Mouse (Mus musculus): ENCODE data around the gene Meox2.
"Not testable (repeated sequence)": the region's sequence is repeated elsewhere in the genome, so short reads cannot be mapped to it uniquely, and the experiment has no call there.

The Meox2 gene

DNA sequence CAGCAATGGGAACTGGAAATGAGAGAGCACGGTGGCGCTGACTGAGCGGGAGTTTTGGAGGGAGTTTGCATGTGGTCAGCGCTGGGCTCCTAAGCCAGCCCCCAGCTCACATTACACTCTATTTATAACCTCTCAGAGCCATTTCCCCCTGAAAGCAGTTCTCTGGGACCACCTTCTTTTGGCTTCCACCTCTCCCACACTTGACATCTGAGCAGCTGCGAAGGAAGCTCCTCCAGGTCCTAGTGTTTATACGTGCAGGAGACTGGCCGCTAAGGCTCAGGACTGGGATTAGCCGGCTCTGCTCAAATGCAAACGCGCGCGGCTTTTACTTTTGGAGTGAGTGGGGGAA lies at the start of gene Meox2:
Gene Meox2 (plus strand): TSS at position 151 of the 349 bp plus-strand sequence.
- no peak for DNase-seq (ENCODE audit: low read depth, low spot score)

DNA sequence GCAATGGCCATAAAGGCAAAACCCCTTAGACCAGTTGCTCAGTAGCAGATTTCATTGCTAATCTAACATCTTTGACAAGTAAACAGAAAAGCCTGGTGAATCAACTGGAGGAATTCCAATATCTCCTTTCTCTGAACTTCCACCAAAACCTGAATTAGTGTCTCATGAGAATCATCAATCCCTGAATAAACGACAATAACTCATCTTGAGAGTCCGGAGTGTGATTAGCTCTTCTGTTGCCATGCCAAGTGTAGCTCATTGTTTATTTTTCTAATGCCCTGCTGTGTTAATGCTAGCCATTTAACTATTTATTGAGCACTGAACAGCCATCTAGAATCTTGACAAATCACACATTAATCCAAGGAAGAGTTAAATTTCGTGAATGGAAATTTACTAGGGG lies 35.7 kb upstream of the Meox2 start:
- DNase-seq (ENCODE audit: low read depth, low spot score) = no peak

DNA sequence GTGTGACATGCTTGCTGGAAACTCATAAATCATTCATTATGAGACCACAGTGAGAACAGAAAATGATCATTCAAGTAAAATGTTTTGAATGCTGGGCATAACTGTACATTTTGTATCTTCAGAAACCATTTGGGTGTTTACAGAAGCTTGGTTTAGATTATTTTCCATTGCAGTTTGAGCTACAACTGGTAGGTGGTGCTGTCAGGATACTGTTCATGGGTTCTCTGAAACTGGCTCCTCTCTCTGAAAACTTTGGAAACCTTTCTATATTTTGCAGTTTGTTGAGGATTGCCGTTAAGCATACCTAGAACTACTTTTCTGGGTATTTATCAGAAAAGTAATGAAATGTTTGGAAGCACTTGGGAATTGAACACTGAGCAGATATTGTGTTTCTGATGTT lies 31.0 kb upstream of the Meox2 start:
- no peak for DNase-seq (ENCODE audit: low read depth, low spot score)

DNA sequence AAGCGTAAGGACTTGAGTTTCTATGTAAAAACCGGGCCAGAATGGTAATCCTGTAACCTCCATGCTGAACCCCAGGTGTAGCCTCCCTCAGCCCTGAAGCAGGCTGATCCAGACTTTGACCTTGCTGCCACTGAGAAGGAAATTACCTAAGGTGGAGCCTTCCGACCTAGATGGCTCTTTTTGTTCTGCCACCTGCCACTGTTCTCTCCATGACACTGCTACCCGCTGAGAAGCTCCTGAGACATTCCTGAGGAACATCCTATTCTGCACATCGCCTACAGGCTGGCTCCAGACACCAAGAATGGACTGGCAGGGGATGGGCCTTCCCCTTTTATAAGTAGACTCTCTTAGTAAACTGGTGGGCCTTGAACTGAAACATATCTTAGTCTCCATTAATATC lies 28.3 kb upstream of the Meox2 start:
- not testable (repeated sequence) for DNase-seq (ENCODE audit: low read depth, low spot score)

DNA sequence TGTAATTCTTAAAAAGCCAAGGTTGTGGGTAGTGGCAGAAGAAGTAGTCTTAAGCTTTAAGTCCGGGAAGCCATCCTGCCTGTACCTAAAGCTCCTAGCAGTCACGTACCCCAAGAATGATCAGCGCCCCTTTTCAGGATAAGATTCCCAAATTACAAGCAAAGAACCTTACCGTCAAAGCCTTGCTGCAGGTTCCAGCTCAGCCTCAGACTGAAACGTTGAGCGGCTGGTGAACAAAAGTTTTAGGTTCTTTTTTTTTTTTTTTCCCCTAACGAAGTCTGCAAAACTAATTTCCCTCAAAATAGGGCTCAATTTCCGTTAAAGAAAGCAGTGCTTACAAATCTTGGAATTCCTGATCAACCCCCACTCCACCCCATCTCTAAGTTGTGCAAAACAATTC lies 1.8 kb upstream of the Meox2 start:
- no peak for DNase-seq (ENCODE audit: low read depth, low spot score)

DNA sequence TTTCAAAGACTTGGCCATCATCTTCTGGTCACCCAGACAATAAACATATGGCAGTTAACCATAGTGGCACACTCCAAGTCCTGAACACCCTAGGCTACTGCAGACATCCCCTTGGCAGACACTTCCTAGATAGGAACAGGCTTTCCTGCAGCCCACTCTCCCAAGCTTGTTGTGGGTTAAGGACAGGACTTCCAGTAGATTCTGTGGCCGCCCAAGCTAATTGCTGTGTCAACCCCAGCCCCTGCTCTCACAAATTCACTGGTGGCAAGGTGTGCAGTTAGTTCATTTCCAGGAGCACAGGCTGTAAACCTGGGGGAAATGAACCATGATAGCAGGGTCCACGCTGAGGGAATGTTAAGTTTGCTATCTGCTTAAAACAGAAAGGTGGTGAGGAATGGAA lies 1.2 kb upstream of the Meox2 start:
- DNase-seq (ENCODE audit: low read depth, low spot score) = no peak

DNA sequence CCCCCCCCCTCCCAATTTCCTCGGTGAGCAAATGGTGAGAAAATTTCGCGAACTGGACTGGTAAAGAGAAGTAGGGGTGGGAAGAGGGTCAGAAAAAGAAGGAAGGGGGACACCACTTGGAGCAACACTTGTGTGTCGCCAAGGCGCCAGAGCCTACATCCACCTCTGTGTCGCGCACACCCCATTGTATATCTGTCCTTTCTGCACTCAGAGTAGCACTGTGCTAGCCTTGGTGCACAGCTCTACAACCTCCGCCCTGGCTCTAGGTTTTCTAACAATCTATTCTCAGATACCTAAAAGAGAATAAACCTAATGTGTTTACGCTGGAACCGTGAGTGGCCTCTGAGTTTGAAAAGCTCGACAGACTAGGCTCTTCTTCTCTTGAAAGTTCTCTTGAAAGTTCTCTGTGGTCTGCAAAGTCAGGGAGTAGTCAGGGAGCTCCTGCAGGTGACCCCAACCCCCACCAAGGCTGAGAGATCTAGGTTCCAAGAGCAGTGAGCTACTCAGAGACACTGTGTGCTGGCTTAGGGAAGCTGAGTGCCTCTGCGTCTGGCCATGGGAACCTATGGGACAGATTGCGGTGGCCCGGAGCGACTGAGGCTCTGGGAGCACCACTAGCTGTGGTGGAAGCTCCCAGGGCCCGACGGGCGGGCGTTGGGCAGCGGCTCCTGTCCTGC lies 489 bp upstream of the Meox2 start:
- no peak for DNase-seq (ENCODE audit: low read depth, low spot score)

DNA sequence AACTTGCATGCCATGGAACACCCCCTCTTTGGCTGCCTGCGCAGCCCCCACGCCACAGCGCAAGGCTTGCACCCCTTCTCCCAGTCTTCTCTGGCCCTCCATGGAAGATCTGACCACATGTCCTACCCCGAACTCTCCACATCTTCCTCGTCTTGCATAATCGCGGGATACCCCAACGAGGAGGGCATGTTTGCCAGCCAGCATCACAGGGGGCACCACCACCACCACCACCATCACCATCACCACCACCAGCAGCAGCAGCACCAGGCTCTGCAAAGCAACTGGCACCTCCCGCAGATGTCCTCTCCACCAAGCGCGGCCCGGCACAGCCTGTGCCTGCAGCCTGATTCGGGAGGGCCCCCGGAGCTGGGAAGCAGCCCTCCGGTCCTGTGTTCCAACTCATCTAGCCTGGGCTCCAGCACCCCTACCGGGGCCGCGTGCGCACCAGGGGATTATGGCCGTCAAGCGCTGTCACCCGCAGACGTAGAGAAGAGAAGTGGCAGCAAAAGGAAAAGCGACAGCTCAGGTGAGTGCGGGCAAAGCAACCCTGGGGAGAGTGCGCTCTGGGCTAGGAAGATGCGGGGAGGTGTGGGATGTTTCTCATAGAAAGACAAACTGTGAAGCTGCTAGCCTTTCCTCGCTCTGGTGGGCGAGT lies 606 bp downstream of the Meox2 start:
- DNase-seq (ENCODE audit: low read depth, low spot score) = no peak

DNA sequence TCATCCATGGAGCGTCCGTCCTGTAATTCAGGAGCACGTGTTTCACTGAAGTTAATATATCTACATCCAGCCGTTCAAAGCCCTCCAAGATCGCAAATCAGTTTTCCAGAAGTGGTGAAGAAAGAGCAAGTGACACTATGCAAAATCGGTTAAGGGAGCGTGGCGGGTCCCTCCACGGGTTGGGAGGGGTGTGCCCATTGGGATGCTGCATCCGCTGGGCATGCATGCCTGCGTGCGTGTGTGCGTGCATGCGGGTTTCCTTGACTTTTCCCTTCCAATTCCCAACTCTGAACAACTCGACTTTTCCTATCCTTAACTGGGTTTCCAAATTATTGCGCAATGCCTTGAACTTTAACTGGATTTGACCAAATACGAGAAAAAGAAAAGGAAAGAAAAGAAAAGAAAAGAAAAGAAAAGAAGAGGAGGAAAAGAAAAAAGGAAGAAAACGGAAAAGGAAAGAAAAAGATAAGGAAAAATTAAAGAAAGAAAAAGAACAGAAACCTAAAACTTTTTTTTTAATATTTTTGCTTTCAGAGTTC lies 1.2 kb downstream of the Meox2 start:
- DNase-seq (ENCODE audit: low read depth, low spot score) = no peak

DNA sequence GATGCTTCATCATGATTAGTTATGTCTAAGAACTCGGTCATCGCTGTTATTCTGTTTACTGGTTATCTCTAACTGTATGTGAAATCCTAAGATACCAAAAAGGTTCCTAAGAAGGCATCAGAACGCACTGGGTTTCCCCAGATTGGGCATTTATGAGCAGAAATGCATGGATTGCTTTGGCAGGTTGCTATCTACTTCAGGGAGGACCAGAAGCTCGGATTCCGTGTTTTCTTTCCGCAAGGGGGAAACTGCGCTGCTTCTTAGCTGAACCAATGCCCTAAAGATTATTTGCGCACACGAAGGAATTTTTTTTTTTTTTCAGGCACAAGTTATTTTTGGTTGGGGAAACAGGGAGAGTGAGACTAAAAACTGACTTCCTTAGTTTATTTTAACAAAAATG lies 2.6 kb downstream of the Meox2 start:
- no peak for DNase-seq (ENCODE audit: low read depth, low spot score)

DNA sequence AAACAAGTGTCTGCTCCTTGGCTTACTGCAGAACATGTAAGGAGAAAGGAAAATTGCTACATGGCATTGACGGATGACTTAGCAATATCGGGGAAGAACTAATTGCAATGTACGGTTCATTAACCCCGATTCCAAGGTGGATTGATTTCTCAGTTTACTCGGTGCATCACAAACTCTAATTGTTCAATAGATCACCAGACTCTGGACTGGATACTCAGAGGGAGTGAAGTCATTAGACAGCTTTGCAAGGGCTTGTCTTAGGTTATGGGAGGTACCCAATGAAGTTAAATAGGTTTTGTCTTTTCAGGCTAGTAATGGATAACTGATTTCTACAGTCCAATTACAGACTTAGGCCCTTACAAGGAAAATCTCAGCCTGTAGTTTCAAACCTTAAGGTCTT lies 10.9 kb downstream of the Meox2 start:
- DNase-seq (ENCODE audit: low read depth, low spot score) = no peak

DNA sequence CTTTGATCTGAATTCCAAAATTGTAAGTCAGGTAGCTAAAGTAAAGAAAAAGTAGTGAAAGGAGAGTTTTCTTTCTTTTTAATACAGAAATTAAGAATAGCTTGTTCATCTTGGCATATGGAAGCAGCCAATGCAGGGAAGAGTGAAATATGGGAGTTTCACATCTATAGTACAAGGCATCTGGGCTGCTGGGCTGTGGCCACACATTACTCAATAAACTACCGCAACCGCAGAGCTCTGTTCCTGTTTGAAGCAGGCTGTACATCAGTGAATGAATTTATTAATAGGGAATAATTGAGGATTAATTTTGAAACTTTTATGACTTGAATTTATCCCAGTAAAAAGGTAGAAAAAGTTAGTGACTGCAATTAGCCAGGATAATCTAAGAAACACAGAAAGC lies 15.4 kb downstream of the Meox2 start:
- DNase-seq (ENCODE audit: low read depth, low spot score) = no peak

DNA sequence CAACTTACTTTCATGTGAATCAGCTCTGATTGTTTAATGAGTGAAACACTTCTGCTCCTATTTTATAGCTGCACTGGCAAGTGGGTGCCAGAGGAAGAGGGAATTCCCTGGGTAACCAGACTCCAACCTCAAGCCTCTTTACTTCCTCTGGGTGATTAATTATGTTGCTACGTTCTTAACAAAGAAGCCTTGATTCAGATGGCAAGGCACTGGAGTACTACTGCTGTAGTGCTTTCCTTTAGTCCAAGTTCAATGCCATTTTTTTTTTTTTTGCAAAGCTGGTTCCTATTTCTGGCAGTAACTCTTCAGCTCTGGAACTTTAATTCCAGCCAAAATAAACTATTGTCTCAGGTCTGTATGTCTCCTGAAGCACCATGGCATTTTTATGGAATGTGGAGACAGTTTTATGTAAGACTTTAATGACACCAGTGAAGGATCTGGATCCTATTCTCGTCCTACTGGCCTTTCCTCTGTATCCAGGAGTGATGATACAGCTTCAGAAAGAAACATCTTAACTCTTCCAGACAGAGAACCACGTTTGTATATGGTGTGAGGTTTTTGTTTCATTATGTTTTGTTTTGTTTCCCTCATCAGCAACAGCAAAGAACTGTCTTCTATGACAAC lies 33.9 kb downstream of the Meox2 start:
- no peak for DNase-seq (ENCODE audit: low read depth, low spot score)

DNA sequence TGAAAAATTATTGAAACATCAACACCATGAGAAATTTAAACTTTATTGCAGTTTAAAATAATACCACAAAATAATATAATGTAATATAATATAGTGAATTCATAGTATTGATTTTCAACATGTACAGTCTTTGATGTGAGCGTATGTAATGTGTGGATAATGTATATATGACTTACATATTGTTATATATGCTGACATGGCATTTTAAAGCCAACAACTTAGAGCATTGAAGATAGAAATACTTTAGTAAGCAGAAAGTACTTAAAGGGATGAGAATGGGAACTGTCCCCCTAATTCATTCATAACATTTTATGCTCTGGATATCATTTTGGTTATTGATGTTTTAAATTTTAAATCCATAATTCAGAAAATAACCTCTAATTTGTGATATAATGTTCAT lies 35.5 kb downstream of the Meox2 start:
- no peak for DNase-seq (ENCODE audit: low read depth, low spot score)

DNA sequence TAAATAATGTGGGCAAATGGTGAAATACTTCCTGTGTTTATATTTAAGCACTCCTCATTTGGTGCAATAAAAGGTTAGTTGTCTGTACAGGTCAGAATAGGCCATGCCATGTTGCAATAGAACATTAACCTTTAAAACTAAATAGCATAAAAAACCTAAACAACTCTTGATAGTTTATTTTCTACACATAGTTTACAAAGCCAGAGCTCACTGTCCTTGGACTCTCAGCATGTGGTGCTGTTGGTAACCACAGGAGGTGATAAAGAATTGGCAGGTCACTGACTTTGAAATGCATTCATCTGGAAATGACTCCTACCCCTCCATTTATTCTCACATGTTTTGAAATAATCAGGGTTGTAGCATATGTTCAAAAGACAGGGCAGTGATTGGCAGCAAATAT lies 59.4 kb downstream of the Meox2 start:
- no peak for DNase-seq (ENCODE audit: low read depth, low spot score)

DNA sequence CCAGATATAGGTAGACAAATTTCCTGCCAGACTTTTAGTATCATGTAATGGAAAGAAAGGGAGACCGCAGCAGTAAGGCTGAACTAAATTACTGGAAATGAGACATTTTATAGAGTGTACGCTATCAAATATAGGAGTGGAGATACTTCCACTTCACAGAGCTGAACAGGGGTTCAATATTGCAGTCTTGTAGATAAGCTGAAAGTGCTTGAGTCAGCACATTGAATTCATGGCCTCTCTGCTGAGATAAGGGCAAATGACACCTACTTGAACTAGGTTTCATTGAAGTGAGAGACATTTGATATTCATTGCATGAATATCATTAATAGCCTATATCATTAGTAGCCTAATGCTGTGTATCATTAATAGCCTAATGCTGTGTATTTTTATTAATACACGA lies 65.0 kb downstream of the Meox2 start:
- no peak for DNase-seq (ENCODE audit: low read depth, low spot score)

DNA sequence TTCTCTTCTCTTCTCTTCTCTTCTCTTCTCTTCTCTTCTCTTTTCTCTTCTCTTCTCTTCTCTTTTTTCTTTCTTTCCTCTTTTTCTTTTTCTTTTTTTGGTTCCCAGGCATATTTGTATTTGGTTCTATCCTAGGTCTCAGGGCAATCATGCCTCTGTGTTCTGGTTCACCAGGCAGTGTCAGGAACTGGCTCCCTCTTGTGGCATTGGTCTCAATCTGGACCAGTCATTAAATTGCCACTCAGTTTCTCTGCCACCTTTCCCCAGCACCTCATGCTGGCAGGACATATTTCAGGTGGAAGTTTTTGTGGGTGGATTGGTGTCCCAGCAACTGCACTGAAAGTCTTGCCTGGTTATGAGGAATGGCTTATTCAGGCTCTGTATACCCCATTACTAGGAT lies 75.3 kb downstream of the Meox2 start:
- DNase-seq (ENCODE audit: low read depth, low spot score) = no peak

DNA sequence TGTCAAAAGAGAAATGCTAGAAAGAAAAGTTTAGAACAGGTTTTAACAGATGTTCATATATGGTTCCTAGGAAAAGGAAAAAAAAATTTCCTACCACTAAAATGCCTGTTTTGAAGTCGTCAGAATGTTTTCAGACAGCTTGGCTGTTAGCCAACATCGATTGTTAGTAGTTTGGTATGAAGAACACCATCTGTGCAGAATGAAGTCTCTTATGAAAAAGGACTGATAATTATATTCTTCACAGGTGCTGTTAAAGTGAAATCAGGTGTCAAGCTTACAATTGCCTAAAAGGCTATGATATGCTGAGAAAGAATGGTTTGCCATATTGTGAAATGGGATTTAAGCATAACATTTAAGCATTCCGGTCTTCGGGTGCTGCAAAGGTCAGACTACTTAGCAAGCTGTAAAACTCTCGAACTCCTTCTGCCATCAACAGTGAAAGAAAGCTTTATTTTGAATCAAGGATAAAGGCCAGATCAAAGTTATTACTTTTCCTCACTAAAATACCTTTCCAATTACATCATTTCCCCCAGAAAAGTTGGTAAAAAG lies 80.7 kb downstream of the Meox2 start:
- DNase-seq (ENCODE audit: low read depth, low spot score) = no peak

Measured in CD4-positive helper T cell, adult 2 months (primary cell).